Mouse (Mus musculus) urinary bladder, adult 2 months (tissue): Measurements from ENCODE around the gene Rnft2. TPM values are rescaled to one million over a fixed set of nuclear protein-coding genes. Genes with fewer than 3 reads are reported as not detected.

Source experiments
- DNase-seq: peaks from one replicate; pipeline ENCODE4 v3.0.0; 2022; ENCODE audit warnings: low spot score
- polyA plus RNA-seq: library from polyadenylated mRNA; depleted of rRNA; stranded (reverse); fragments of >200 nt; gene quantifications from 2 replicates; pipeline ENCODE4 v1.2.3, GENCODE M21; 2012

Gene Rnft2
- polyA plus RNA-seq, 1 experiment, result 4.3 TPM

DNA sequence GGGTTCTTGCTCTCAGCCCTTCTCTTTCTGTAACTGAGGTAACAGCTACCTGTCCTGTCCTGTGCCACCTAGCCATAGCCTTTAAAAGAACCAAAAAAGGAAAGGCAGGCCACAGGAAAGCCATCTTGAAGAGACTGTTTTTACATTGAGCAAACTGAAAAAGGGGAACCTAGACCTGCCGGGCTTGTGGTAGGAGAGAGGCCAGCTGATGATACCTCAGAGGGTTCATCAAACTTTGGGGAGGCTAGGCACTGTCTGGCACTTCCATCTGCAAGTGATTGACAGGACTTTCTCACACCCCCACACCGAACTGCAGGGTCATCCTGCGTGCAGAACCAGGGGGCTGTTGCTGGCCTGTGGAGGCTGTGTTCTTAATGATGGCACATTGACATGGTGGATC lies 8.6 kb upstream of the Rnft2 start:
- DNase-seq, result no peak

DNA sequence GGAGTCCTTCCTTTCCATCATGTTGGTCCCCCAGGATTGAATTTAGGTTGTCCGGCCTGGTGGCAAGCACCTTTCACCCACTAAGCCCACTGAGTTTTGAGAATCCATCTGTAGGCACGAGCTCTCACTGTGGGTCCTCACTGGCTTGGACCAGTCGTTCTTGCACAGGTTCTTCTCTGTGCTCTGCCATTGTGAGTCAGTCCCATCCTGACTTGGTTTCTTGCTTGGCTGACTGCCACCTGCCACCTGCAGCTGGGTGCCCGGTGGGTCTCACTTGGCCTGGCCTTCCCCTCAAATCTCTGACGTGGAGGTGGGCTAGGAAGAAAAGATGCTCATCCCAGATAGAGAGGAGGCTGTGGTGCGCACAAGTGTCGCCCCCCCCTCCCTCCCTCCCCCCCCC lies 6.1 kb upstream of the Rnft2 start:
- DNase-seq, result no peak

DNA sequence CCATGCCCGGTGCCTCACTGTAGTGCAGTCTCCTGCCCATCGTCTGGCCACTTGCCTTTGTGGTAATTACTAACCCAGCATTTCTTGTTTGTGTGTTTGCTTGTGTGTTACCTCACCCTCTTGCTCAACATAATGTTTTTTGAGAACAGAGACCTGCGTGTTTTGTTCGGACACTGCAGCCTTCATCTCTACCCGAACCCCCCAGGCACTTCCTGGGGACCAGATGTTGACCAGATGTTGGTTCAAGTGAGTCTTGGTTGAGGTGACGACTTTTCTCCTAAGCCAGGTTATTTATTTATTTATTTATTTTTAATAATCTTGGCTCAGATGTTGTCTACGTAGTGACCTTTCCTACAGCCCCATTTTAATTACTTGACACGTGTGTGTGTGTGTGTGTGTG lies 2.5 kb upstream of the Rnft2 start:
- no peak for DNase-seq

DNA sequence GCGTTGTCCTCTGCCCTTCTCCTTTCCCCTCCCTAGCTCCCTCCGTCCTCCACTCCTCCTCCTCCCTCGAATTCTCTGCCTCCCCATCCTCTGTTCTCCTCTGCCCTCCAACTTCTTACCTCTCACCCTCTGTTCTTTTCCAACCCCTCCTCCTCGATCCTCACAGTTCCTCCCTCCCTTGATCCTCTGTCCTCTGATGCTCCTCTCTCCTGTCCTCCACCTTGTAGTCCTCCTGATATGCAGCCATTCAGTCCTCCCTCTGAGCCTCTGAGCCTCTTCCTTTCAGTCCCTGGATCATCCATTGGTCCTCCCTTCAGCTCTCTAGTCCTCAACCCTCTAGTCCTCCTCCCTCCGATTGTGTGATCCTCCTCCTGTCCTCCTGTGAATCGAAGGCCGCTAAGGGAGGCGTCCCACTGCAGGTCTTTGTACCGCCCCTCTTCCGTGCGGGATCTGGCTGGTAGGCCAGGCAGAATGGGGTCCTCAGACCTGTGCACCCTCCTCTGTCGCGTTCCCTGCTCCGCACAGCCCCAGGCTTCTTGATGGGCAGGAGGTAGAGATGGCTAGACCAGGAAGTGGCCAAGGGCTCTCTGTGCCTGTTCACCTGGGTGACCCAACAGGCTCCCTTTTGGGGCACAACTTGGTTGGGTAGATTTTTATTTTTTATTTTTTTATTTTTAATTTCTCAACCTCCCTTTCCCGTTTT lies 841 bp upstream of the Rnft2 start:
- DNase-seq, result no peak

DNA sequence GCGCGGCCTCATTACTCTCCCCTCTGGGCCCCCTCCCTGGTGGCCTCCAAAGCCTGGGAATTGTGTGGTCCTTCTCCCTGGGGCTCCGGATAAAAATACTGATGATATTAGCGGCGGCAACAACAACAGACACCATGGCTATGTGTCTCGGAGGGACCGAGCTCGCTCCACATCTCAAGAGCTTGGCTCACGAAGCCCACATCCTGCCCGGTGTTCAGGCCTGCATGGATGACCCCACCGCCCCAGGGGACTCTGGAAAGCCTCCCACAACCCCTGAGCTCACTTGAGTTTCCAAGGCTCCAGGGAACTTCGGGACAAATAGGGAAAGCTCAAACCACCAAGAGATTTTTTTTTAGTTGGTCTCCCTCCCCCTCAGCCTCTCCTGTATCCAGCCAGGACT lies 5.2 kb downstream of the Rnft2 start:
- no peak for DNase-seq

DNA sequence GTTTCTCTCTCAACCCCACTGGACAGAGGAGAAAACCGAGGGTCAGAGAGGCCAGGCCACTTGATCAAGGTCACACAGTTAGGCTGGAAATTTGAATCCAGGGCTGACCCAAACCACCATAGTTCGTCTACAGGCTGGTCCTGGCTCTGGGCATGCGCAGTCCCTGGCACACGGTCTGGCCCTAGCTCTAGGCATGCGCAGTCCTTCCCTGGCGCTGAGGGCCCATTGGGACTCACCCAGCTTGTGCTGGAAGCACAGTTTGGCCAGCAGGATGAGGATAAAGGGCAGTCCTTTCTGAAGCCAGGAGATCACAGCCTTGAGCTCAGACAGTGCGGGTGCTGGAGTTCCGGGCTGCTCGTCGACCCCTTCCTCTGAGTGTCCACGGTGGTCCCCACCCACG lies 8.0 kb downstream of the Rnft2 start:
- no peak for DNase-seq

DNA sequence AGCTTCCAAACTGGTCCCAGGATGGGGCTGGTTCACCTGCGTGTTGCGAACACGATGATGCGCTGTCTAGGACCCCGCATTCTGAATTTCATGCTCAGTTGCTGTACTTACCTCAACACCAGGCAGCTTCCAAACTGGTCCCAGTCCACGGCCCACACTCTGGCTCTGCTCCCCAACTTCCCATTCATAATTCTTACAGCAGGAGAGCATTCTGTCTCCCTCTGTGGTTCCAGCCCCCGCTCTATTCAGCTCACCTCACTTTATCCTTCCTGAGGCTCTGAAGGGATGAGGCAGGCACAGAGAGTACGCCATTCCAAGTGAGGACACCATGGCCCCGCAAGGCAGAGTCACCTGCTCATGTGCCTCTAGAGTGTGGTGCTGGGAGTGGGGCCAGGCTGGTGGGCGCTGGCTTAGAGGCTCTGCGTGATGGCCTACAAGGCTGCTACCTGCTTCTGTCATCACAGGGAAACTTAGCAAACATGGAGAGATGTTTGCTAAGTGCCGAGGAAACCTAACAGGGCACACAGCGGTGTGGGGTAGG lies 14.8 kb downstream of the Rnft2 start:
- no peak for DNase-seq

DNA sequence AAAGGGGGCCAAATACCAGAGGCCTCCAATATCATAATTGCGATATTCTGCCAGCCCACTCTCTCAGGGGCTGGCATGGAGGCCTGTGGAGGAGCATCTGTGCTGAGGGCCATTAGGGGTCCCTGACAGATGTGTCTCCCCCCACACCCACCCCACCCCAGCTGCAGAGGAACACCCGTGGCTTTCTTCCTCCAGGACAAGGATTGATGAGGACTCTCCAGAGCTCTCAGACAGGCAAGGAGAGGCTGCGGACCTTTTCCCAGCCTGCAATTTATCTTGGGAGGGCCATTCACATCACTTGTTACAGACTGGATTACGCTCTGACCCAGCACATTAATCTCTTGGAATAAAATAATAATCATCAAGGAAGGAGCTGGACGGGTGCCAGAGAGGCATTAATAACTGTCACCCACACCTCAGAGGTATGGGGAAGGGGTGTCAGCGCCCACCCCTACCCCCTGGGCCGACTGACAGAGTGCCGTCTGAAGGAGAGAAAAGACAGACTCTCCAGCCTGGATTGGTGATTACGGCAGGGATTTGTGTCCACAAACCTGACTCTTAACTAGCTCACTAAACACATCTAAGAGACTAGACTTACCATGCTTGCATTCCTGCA lies 21.7 kb downstream of the Rnft2 start:
- no peak for DNase-seq

DNA sequence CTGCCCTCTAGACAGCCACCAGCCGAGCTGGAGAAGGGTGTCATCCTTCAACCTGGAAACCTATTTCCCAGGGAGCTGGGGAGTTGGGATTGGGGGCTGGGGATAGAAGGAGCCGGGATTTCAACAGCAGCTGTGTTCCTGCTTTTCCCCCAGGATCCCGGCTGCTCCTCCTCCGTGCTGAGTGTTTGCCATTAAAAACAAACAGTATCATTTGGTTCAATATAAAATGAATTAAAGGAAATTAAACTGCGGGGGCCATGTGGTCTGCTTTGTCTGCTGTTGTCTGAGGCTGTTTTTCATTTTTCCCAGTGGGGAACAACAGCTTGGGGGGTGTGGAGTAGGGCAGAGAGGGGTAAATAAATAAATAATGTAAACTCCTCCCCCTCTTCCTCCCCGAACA lies 27.5 kb downstream of the Rnft2 start:
- no peak for DNase-seq

DNA sequence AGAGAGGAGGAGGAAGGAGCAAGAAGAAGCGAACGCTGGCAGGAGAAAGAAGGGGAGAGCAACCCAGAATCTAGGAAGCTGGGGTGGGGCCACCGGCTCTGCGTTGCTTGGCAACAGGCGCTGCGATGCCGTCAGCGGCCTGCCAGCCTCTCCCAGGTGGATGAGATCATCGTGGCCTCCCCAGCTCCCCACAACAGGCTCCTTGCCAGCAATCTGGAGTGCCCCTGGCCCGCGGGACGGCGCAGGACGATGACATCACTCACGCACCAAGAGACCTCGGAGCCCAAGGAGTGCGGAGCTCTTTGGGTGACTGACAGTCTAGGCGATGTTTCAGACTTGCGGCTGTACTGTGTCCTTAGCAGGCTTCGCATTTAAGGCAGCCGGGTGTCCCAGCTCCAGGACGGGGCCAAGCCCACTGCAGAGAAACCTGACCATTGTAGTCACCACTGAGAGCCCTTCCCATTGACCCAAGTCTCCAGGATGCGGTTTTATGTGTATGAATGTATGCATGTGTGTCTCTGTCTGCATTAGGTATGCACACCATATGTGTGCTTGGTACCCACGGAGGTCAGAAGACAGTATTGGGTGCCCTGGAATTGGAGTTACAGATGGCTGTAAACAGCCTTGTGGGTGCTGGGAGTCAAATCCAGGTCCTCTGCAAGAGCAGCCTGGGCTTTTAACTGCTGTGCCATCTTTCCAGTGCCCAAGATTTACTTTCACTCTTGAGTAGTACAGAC lies 30.3 kb downstream of the Rnft2 start:
- DNase-seq, result peak; percentile 28

DNA sequence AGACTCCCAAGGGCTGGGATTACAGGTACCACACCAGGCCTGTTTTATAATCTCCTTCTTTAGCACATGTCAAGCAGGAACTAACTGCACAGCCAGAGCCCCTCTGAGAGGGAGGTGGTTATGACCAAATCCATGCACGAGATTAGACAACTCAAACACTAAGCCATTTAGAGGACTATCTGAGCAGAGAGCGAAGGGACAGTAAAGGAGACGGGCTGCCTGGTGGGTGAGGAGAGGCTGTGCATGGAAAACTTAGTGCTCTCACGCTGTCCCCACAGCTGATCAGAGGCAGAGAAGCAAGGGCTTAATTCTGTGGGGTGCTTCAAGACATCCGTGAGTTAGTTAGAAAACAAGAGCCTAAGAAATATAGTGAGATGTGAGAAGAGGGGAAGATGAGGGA lies 30.9 kb downstream of the Rnft2 start:
- DNase-seq, result no peak

DNA sequence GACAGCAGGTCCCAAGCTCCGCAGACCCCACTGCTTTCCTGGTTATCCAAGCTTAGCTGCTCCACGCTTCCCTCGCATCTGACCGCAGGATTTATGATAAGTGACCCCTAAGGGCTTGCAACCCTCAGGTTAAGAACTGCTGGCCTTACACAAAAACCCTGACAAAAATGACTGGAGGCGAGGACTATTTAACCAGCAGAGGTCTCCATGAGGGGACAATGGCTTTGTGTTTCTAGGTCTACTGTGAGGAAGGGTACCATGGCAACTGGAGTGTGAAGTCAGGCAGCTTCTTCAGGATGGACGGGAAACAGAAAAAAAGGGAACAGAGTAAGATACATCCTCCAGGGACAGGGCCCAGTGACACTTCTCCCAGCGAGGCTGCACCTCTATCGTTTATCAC lies 39.1 kb downstream of the Rnft2 start:
- no peak for DNase-seq

DNA sequence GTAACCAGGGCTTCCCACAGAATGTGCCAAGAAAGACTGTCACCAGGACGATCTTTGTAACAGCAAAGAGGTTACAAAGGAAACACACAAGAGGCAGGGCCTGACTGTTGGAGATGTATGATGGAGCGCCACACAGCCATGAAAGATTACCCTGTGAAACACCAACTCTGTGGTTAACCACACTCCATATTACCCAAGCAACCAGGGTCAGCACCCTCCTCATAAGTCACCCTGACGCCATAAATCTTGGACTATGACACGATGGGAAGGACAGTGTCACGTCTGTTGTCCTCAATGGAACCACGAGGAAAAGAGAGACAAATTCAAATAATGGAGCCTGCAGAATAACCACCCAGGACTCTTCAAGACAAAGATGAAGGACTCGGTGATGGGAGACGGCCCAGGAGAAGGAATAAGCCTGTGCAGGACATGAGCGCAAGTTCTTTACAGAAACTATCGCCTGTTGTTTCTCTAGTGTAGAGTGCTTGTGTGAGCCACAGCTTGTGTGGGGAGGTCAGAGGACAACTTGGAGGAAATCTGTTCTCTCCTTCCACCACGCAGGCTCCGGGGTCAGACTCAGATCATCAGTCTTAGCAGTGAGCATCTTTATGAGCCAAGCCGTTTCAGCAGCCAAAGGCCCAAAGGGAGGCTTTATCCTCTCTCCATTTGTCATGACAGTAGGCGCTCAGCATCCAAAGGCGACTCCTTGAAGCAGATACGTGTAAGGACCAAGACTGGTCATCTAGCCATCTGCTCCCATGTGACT lies 40.1 kb downstream of the Rnft2 start:
- no peak for DNase-seq

DNA sequence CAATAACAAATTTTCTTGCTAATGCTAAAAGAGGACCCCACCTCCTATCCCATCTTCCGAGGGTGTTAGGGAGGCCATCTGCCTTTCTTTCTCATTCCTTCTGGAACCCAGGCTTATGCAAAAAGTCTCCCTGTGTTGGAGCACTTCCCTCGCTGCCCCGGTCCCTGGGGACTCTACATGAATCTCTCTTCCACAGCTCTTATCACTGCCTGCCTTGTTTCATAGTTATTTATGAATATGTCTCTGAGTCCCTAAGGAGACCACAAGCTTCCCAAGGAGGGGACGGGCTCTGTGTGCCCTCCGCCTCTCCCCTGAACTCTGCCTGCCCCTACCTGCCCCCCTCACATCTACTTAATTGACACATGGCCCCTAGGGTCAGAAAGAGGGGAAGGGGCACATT lies 45.2 kb downstream of the Rnft2 start:
- DNase-seq, result no peak

DNA sequence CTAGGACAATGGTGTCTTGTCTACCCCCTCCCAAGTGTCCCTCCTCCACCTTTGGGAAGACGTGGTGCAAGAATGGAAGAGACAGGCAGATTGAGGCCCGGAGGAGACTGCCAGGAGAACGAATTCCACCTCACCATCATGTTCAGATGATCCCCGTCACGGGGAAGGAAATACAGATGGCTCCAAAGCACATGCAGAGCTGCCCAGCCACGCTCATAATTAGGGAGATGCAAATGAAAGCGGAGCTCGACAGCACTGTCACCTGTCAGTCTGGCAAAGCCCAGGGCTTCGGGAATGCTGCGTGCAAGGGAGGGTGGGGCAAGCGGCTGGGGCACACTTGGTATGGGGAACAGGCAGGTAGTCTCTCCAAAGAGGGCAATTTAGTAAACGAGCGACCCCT lies 47.5 kb downstream of the Rnft2 start:
- no peak for DNase-seq

DNA sequence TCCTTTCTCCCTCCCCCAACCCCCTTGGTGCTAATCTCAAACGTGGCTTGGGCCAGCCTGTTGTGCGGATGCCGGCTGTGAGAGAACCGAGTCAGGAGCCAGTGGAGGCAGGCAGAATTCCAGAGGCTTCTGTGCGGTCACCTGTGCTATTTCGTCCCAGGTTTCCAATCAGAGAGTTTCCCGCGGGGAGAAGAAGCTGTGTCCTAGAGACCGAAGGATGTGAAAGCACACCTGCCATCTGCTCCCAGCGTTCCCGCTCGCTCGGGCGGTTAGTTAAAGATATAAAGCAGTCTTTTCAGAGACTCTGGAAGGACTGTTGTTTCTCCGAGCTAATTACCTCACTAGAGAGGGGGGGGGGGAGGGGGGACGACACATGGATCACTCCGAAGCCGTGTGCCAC lies 52.7 kb downstream of the Rnft2 start:
- no peak for DNase-seq

DNA sequence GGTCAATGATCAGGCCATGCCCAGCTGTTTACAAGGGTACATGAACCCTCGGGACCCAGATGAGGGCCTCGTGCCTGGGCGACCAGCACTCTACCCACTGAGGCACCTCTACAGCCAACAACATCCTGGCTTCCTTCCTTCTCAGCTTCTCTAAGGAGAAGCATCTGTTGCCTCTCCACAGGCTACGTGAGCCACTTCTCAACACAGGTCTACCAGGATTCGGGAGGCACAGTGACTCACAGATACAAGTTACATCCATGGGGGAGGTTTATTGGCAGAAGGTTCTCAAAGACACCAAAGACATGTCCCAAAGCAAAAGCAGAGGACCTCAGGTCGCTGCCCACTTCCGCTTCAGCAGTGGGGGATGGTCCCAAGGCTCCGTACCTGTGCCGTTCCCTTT lies 54.4 kb downstream of the Rnft2 start:
- DNase-seq, result no peak

DNA sequence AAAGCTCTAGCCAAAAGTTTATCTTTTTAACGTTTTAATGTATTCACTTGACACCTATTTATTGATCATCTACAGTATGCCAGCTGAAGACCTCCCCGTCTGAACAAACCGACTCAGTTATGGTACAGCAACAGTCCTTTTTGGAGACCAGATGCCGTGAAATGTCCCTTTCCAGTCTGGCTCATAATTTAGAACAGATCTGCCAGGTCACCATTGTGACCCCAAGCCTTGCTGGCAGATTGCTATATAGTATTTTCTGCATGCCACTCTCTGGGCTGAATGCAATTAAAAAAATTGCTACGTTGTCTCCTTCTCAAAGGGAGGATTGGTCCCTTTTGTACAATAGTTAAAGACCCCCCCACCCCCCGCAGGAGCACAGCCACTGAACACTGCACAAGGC lies 56.6 kb downstream of the Rnft2 start:
- DNase-seq, result no peak

DNA sequence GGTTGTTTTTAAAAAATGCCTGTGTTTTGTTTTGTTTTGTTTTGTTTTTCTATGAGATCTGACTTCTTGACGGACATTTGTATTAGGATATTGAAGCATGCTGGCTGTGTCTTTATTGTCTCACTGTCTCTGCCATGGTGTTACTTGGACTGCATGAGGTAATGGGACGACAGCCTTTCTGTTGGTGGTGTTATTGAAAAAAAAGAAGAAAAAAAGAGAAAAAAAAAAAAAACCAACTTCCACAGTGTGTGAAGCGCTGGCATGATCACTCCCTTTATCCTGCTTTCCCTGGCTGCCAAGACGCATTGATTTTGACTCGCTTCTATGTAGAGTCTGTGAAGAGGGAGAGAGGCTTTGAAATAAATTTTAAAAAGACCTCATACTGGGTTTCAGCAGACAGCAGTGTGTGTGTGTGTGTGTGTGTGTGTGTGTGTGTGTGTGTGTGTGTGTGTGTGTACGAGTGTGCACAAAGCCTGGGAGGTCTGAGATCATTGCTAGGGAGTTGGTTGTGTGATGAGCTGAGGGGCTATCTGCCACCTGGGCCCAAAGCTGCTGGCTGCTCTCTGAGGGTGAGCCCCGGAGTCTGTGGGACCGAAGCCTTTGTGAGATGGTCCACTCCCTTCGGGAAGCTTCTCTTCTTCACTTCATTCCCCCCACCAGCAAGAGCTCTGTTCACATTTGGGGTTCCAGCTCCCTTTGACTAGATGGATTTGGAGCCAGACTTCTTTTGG lies 57.8 kb downstream of the Rnft2 start:
- no peak for DNase-seq

DNA sequence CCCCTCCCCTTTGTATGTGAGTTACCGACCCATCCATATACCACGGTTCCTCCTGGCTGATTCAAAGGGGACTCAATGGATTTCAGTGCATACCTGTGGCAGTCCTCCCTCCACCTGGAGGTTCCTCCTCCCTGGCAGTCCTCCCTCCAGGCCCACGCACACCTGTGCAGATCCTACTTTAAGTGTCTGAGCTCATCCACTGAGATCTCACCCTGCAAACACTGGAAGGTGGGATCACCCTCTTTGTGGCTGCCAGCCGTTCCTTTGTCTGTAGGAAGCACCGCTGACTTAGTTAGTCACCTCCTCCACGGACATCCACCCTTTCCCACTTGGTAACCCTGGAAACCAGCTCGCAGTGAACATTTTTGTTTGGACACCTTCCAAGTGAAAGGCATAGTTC lies 67.3 kb downstream of the Rnft2 start:
- DNase-seq, result no peak

DNA sequence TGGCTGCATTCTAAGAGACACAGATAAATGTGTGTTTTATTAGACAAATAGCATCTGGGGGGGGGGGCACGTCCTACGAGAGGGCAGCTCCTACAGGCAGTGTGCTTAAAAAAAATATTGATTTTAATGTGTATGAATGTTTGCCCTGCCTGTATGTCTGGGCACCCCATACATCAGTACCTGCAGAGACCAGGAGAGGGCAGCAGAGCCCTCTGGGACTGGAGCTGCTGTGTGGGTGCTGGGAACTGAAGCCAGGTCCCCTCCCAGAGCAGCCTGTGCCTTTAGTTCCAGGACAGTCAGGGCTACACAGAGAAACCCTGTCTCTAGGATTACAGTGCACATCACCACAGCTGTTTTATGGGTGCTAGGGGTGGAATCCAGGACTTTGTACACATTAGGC lies 69.8 kb downstream of the Rnft2 start:
- no peak for DNase-seq
